Mouse (Mus musculus) gastrocnemius, adult 8-10 months (tissue): ENCODE data around the gene Slc36a4. TPM values are rescaled to one million over a fixed set of nuclear protein-coding genes. Genes with fewer than 3 reads are reported as not detected.

Experiments used
- DNase-seq, 2 experiments: peaks; one replicate each; pipeline ENCODE4 v3.0.0; 2022; ENCODE audit warnings: low spot score in 2 of 2
- total RNA-seq, 4 experiments: library from RNA; stranded (reverse); gene quantifications; 2 replicates each; pipeline ENCODE4 v1.2.4; 2022

The Slc36a4 gene
- total RNA-seq = 1 to 10 TPM in 3 of 4 experiments, under 1 TPM in 1; 0.94 to 2.1 (median 1.7) TPM

DNA sequence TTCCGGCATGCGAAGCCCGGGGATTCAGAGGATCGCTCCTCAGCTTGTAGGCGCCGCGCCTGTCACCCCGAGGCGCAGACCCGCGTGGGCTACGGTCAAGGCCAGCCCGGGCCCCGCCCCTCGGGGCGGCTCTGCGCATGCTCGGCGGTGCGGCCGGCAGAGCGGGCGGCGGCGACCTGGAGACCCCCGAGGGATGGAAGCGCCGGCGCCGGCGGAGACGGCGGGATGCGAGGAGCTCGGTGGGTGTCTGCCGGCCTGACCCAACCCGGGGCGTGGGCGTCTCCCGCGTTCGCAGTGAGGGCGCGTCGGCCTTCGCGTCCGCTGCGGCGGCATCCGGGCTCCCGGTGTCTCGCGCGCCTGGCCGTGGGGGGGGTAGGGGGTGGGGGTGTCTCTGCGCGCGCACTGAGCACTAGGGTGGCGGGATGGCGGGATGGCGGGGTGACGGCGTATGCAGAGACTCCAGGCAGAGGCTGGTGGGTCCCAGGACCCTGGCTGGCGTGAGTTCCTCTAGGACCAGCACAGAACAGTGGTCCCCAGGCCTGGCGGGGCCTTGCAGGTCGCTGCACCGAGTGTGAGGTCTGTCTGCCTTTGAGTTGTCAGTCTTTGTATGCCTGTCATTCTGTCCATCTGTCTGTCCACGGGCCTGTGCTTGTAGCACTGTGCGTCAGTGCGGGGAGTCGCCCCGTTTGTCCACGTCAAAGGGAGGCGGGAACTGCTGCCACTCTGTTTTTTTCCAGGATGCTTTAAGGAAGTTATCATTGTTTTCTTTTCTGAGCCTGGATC, at the start of gene Slc36a4:
TSS of gene Slc36a4 (plus strand) at position 140 of the 783 bp plus-strand sequence.
- DNase-seq = peak; percentile 43 to 44

DNA sequence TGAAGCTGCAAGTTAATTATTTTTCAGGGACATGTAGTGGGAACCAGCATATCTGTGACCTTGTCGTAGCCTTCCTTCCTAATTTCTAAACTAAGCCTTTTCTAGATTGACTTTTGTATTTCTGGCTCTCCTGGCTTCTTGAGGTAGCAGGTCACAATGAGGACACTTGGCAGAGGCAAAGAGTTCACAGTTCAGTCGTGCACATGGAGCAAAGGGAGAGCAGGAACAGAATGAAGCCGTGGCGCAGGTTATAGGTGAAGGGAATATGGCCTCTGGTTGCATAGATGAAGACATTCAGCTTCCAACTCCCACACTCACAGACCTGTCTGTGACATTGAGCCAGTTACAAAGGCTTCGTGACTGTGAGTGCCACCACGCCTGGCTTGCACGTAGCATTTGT, 44.9 kb upstream of the Slc36a4 start:
- no peak for DNase-seq

DNA sequence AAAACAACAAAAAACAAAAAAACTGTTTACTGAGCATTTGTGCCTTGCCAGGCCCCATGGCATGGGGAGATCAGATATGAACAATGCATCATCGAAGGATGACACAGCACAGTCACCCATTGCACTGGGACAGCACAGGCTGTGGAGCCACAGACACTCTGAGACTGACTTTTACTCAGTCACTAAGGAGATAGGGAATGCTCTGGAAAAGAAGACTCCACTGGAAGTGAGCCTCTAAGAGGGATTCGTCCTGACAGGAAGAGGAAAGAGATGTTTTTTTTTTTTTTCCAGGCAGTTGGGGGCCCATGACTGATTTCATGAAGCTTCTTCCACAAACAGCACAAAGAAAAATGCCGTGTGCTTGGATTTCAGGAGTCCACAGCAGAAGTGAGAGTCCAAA, 40.1 kb upstream of the Slc36a4 start:
- DNase-seq = no peak

DNA sequence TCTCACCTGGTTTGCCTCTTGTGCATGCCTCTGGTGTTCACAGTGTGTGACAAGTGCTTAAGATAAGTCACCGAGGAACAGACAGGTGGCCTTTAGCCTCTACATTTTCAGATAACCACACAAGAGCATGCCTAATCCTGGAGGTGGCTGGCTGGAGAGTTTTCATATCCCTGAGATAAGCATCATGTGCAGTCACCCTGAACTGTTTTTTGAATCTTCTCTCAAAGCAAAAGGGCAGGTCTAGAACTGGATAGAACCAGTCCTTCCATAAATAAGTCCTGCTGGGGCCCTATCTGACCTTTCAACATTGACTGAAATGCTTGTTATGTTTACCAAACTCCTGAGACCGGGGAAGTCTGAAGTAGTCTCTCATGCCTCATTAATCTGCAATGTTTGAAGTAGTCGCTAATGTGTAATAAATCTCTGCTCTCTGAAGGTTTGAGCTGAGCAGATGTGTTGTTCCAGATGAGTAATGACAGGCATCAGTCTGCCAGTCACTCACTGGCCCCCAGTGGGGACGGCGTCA, 39.5 kb upstream of the Slc36a4 start:
- no peak for DNase-seq

DNA sequence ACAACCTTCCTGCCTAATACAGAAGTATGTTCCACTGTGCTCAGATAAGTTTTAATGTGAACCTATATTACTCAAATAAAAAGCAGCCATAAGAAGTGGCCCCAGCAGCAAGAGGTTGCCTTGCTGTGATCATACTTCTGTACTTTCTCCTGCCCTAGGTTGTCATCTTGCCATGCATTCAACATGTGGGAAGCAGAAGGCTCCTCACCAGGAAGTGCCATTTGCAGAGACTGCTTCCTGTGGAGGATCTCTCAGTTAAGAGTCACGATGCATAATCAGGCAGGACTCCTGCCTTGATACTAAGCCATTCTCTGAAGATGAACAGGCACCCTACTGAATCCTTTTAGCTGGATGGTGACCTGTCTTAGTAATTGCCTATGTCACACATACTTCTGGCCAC, 37.3 kb upstream of the Slc36a4 start:
- no peak for DNase-seq

DNA sequence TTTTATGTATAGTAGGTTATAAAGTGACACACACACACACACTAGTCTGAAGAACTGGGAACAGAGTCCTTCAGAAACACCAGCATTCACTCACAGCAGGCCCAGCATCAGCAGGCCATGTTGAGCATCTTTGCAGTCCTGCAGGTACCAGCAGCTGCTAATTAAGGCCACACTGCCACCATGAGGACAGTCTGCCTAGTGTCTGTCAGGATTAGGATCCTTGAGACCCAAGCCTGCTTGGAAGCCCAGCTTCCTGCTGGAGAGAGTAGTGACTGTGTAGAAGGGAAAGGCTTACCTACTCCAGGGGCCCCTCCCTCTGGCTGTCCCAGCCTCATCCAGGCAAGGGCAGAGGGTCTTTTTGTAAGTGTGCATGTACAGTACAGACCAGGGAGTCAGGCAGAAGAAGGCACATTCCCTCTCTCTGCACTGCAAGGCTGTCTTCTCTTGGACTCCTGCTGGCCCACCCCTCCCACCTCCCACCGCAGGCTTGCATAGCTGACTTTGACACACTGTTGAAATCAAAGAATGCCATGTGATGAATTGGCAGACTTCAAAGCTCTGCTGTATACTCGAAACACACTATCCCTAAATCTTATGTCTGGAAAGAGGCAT, 27.6 kb upstream of the Slc36a4 start:
- peak; percentile 5 to 23 for DNase-seq

DNA sequence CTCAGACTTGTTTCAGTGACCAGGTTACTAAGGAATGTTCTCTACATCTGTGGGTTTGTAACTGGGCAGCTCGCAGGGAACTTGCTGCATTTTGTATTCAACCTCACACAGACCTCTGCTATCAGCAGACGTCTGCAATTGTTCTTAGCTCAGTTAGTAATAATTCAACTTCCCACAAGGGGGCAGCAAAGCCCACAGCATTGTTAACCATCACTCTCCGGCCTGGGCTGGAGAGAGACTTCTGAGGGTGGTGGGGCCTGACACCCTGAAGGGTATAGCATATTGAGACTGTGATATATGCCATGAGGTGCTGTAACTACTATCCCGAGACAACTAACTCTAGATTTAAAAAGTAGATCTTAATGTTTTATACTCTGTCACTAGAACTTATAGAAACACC, 24.3 kb upstream of the Slc36a4 start:
- DNase-seq = peak in 1 of 2 experiments; percentile 7

DNA sequence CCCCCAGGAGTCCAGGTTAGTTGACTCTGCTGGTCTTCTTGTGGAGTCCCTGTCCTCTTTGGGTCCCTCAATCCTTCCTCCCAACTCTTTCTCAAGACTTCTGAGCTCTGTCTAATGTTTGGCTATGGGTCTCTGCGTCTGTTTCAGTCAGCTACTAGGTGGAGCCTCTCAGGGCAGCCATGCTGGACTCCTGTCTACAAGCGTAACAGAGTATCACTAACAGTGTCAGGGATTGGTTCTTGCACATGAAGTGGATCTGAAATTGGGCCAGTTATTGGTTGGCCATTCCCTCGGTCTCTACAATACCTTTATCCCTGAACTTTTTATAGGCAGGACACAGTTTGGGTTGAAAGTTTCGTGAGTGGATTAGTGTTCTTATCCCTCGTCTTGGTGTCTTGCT, 22.2 kb upstream of the Slc36a4 start:
- DNase-seq = no peak

DNA sequence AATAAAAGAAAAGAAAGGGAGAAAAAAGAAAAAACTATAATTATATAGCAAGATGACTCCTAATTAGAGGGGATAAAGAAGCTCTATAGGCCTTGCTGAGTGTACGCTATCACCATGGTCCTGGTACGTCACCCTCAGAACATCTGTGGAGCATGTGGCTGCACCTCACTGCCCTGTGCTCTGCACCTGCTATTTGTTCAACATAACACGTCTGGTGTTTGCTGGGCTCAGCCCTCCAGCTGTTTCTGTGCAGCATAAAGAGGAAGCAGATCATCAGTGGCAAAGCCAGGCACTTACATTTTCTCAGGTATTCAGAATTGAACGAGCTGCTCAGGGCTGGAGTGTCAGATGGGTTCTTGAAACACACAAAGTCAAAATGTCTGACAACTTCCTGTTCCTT, 15.7 kb upstream of the Slc36a4 start:
- no peak for DNase-seq

DNA sequence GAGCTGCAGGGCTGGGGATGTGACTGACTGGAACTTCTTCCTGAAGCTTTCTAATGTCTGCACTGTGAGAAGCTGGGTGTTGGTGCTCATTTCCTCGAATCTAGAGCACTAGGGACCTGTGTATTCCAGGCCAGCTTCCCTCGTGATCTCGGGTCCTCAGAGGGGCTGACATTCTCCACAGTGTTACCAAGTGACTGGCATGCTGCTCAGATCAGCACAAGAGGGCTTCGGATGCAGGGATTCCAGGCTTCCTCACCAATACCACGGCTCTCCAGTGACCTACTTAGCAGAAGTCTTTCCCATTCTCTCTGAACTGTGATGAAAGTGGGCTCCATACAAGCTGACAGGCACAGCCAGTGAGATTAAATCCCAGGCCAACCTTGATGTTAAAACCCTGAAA, 14.5 kb upstream of the Slc36a4 start:
- DNase-seq = no peak

DNA sequence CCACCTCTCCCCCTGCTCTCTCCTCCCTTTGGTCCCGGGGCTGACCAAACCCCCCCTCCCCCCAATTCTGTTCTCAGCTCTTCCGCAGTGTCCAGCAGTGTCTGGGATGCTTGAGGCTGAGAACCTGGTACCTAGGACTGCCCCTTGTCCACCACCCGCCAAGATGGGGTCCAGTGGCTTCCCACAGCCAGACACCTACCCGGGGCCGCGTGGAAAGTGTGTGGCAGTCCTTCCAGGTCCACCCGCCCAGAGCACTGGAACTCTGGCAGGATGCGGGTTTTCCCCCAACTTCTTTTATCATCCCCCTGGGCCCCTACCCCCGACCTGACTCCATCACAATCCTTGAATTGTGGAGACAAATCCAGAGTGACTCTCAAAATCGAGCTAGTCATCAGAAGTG, 3.8 kb upstream of the Slc36a4 start:
- no peak for DNase-seq

DNA sequence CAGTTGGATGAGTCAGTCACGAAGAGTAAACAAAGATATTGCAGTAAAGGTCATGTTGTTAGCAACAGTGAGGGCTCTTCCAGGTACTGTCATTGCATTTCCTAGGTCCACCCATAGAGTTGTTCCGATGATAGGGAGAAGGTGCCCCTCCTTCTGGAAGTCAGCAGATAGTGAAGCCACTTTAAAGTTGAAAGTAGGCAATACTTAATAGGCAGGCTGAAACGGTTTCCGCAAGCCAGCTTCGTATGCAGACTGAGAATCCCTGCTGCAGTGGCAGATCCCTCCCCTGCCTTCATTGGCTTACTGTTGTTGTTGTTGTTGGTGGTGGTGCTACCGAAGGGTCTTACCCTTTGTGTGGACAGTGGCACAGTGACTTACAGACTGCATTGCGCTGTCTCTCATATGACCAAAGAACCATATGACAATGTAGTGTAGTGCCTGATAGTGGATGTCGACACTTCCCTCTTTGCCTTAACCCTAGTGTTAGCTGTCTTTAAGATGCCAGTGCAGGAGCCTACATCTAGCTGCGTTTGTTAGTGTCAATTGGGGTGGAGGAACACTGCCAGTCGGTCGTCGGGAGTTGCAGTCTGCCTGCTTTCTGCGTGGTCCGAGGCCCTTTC, 449 bp upstream of the Slc36a4 start:
- DNase-seq = no peak

DNA sequence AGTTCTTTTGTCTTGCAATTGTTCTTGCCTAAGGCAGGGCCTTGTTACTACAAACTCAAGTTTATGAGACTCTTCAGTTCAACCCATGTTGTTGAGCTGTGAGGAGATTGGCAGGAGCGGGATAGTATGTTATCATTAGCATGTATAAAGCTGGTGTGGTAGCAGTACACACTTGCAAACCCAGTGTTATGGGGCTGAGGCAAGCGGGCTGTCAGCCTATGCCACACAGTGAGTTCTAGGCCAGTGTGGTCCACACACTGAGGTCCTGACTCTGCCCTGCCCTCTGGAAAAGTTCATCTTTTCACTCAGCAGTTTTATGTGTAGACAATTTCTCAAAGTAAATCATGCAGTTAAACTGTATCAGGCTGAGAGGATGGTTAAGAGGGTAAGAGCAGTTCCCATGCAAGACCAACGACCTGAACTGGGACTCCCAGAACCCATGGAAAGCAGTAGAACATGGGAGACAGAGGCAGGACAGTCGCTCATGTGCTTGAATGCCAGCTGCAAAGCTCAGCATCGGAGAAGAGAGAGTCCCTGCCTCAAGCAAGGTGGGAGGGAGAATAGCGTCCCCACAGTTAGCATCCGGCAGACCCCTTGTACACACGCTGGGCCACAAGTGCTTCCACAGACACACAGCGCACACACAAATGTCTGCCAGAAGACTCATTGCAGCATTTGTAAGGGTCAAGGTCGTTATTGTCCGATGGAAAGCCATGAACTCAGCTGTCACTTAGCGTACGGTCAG, 1.5 kb downstream of the Slc36a4 start:
- DNase-seq = no peak

DNA sequence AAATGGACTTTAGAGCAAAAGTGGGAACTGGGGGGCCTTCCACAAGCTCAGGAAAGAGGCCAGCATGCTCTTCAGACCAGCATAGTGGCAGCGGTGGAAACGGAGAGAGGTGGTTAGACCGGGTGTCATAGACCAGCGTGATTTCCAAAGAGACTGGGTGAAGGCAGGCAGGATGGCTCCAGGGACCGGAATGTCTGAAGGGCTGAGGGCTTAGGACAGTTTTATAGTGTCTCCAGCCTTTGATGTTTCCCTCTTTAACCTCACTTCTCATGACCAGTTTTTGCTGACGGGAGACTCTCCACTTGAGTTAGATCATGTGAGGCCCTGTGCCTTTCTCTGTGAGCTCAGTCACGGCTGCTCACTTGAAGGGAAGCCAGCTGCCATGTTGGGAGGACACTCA, 2.1 kb downstream of the Slc36a4 start:
- DNase-seq = no peak

DNA sequence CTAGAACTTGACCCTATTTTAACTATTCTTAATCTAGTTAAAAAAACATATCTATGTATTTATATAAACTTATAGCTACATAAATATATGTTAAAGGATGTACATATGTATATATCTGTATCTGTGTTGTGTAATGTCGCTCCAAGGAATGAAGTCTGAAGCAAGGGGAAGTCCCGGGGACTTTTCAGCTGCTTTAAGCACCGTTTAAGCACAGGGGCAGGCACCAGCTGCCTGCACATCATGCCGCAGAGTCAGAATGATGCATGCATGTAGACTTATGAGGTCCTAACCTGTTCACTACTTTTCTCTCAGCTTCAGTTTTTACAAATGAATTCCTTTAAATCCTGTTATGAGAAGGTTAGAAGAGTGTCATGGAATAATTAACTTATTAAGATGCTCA, 5.3 kb downstream of the Slc36a4 start:
- no peak for DNase-seq

DNA sequence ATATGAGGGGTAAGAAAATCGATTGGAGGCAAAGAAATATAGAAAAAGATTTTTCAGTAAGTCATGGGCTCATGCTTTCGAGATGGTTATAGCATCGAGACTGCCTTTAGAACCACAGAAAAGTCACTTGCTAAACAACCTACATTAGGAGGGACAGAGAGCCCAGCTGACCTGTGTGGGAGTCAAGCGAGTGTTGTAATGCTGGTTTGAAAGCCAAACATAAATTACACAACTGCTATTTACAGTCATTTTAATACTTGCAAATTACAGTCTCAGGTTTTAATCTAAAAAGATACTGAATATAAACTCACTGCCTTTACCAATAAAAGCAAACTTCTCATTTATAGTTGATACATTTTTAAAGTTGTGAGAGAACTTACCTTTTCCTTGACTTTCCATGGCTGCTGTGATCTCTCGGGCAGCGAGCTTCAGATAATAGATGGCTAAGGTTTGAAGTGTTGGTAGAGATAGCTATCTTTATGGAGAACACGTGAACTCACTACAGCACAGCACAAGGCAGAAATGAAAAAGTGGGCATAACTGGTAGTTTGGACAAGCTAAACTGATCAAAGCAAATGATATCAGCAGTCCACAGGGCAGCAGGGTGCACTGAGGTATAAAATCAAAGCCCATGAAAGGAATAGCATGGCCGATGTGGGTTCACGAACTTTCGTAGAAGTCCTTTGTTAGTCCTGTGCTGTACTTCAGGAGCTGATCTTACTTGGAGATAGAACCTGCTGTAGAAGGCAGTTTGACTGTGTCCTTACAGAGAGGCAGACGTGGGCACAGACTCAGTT, 5.9 kb downstream of the Slc36a4 start:
- no peak for DNase-seq

DNA sequence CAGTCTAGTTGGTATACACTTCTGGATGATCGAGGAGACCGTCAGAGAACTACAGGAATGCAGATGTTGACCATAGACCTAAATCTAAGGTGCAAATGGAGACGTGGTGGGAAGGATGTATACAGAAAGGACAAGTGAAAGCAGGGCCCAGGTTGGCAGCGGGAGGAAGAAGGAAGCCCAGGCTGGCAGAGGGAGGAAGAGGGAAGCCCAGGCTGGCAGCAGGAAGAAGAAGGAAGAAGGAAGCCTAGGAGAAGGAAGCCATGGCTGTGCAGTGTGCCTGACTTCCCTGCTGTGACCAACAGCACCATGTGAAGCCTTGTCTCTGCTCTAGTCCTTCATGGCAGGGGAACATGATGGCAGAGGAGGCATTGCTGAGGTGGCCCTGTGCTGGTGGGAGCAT, 7.8 kb downstream of the Slc36a4 start:
- no peak for DNase-seq

DNA sequence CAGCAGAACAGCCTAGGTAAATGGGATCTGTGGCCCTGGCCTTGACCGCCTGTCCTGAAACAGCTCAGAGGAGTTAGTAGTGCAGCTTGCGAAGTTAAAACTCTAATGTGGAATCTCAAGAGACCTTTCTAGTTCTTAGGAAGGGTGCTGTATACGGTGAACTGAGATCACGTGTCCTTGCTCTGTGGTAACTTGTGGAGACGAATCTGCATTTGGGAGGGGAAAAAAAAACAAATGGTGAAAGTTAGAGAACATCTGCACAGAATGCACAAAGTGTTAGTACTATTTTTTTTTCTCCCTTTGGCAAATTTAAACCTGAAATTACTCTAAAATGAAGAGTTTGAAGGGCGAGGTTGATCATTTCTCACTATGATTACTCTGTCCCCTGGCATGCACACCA, 8.8 kb downstream of the Slc36a4 start:
- no peak for DNase-seq

DNA sequence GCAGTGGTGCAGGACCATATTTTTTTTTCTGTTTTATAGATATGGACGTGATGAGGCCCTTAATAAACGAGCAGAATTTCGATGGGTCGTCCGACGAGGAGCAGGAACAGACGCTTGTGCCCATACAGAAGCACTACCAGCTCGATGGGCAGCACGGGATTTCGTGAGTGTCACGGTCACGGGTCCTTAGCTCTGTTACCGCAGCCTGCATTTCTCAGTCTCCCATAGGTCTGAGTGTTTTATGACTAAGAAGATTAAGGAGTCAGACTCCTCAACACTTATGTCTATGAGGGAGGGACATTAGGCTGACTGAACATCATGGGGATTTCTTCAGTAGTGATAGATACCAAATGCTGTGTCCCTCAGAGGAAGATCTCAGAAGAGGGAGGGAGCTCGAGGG, 10.1 kb downstream of the Slc36a4 start:
- no peak for DNase-seq

DNA sequence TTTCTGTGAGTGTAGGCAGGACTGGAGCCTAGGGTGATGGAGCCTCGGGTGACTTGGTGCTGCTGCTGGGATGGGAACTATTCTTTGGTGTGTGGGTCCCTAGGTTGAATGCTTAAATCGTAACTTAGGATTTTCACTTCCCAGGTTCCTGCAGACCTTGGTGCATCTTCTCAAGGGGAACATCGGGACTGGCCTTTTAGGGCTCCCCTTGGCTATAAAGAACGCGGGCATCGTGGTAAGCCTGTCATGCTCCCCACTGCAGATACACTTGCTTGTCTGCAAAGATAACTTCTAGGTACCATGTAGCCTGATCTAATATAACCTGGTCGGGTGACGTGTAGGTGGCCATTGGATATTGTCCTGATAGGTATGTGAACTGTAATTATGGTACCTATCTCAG, 11.0 kb downstream of the Slc36a4 start:
- DNase-seq = no peak

DNA sequence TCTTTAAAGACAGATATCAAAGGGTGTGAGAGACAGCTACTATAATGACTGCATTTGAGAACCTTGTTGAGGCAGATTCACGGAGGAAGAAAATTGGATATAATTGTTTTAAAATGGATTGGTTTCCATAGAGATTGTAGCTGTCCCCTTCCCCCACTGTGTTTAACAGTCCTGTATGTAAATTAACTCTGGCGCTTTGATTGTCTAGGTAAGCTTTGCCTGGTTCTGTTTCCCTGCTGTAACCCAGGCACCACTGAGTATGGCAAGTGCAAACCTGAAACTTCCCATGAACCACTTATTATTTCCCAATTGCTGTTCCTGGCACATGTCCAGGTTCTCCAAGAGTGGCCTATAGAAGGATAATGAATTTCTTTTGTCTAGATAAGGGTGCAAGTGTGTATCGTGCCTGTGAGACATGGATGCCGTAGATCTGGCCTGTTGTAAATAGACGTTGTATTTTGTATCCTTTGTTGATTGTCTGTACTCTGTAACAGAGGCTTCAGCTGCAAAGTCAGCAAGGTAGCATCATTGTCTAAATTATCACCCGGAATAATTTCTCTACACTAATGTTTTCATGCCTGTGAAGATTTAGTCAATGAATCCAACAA, 11.8 kb downstream of the Slc36a4 start:
- DNase-seq = no peak
